Comparison of ENCODE assay signal across 24 mouse cellular contexts in the genomic region with DNA sequence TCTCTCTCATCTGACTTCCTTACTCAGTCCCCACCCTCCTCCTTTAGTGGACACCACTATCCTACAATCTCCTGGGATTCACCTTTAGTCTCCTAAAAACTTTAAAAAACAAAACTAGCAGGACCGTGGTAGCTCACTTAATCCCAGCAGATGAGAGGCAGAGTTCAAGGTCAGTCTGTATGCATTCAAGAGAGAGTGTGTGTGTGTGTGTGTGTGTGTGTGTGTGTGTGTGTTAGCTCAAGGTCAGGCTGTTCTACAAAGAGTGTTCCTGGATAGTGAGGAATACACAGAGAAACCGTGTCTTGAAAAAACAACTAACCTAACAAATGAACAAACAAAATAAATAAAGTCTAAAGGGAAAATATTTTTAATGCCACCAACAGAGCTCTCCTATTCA. TPM values are rescaled to one million over a fixed set of nuclear protein-coding genes. Genes with fewer than 3 reads are reported as not detected.
DNase-seq lines count a peak whose midpoint lies in the region; ATAC-seq lines count a peak whose summit lies in the region.
"Had no signal": no experiment of that assay in that cellular context is flagged by ENCODE, and none has a peak within 500 bp of the region (broad histone marks: within the 10 kb centered on the region; RNA-seq: fewer than 3 reads in every experiment).

No protein-coding gene starts in this region.

- peaks cover 6% of the 10 kb centered on the region; the same call in 1 of the 2 replicates for H3K4me1 ChIP-seq in heart, embryonic 16.5 days (ENCODE audit: control insufficient read depth, insufficient read depth, low read length)
- H3K4me1 ChIP-seq in liver, embryonic 15.5 days (replicated peaks) = peaks cover 1% of the 10 kb centered on the region
- peaks cover 6% of the 10 kb centered on the region for H3K4me1 ChIP-seq in liver, embryonic 12.5 days
- no peaks in the 10 kb centered on the region for H3K4me1 ChIP-seq in liver, embryonic 16.5 days (ENCODE audit: control insufficient read depth, low read depth, low read length)
- H3K4me1 ChIP-seq: hindbrain, embryonic 12.5 days; kidney, embryonic 15.5 days; midbrain, embryonic 12.5 days had no signal

- no peak overlapping the region for H3K9ac ChIP-seq in heart, embryonic 16.5 days (ENCODE audit: low read length)
- no peak overlapping the region for H3K9ac ChIP-seq in liver, embryonic 15.5 days
- H3K9ac ChIP-seq in liver, embryonic 12.5 days = no peak overlapping the region
- no peak overlapping the region for H3K9ac ChIP-seq in liver, embryonic 16.5 days (ENCODE audit: low read depth, low read length)
- H3K9ac ChIP-seq: heart, embryonic 12.5 days; hindbrain, embryonic 12.5 days; kidney, embryonic 15.5 days; liver, embryonic 13.5 days; midbrain, embryonic 12.5 days had no signal

- no peak overlapping the region for H3K4me2 ChIP-seq in heart, embryonic 16.5 days (ENCODE audit: low read depth, low read length)
- no peak overlapping the region for H3K4me2 ChIP-seq in liver, embryonic 15.5 days
- no peak overlapping the region for H3K4me2 ChIP-seq in liver, embryonic 12.5 days
- H3K4me2 ChIP-seq in liver, embryonic 16.5 days (ENCODE audit: low read depth, low read length) = 0 out of 2 replicates have a peak overlapping the region, but pooled peaks have one; percentile 6
- H3K4me2 ChIP-seq: heart, embryonic 12.5 days; hindbrain, embryonic 12.5 days; kidney, embryonic 15.5 days; midbrain, embryonic 12.5 days had no signal

- 41% methylated on average over 2 of the region's 2 CpGs for WGBS in heart, embryonic 16.5 days
- WGBS in liver, embryonic 15.5 days (ENCODE audit: insufficient replicate concordance) = 58% methylated on average over 2 of the region's 2 CpGs
- 57% methylated on average over 2 of the region's 2 CpGs for WGBS in liver, embryonic 12.5 days (ENCODE audit: insufficient replicate concordance)
- 42% methylated on average over 2 of the region's 2 CpGs for WGBS in liver, embryonic 16.5 days (ENCODE audit: insufficient replicate concordance)

- no peaks in the 10 kb centered on the region for H3K27me3 ChIP-seq in heart, embryonic 16.5 days (ENCODE audit: control insufficient read depth, insufficient read depth, low read length)
- H3K27me3 ChIP-seq in liver, embryonic 15.5 days = no peaks in the 10 kb centered on the region
- no peaks in the 10 kb centered on the region for H3K27me3 ChIP-seq in liver, embryonic 12.5 days (replicated peaks)
- H3K27me3 ChIP-seq in liver, embryonic 16.5 days (ENCODE audit: control insufficient read depth, insufficient read depth, low read depth, low read length) = no peaks in the 10 kb centered on the region
- H3K27me3 ChIP-seq: heart, embryonic 12.5 days; hindbrain, embryonic 12.5 days; kidney, embryonic 15.5 days; liver, embryonic 13.5 days; megakaryocyte, embryonic 14.5 days; midbrain, embryonic 12.5 days had no signal

- H3K36me3 ChIP-seq in heart, embryonic 16.5 days (ENCODE audit: control insufficient read depth, insufficient read depth) = no peaks in the 10 kb centered on the region
- H3K36me3 ChIP-seq in liver, embryonic 15.5 days (replicated peaks) = no peaks in the 10 kb centered on the region
- no peaks in the 10 kb centered on the region for H3K36me3 ChIP-seq in liver, embryonic 12.5 days
- no peaks in the 10 kb centered on the region for H3K36me3 ChIP-seq in liver, embryonic 16.5 days (ENCODE audit: control insufficient read depth, insufficient read depth)
- H3K36me3 ChIP-seq: heart, embryonic 12.5 days; hindbrain, embryonic 12.5 days; kidney, embryonic 15.5 days; liver, embryonic 13.5 days; midbrain, embryonic 12.5 days had no signal

- H3K27ac ChIP-seq in heart, embryonic 16.5 days (ENCODE audit: low read length) = no peak overlapping the region
- peak overlapping the region; percentile 31; the same call in 1 of the 2 replicates for H3K27ac ChIP-seq in liver, embryonic 15.5 days (replicated peaks)
- H3K27ac ChIP-seq in liver, embryonic 12.5 days = no peak overlapping the region
- peak overlapping the region; percentile 62 for H3K27ac ChIP-seq in liver, embryonic 16.5 days (ENCODE audit: low read length)
- H3K27ac ChIP-seq: hindbrain, embryonic 12.5 days; hindbrain, postnatal 0 days; kidney, embryonic 15.5 days; liver, embryonic 13.5 days; midbrain, embryonic 12.5 days had no signal

- H3K4me3 ChIP-seq in heart, embryonic 16.5 days (ENCODE audit: low read length) = no peak overlapping the region
- no peak overlapping the region for H3K4me3 ChIP-seq in liver, embryonic 15.5 days (replicated peaks)
- H3K4me3 ChIP-seq in liver, embryonic 12.5 days = no peak overlapping the region
- H3K4me3 ChIP-seq in liver, embryonic 16.5 days (ENCODE audit: low read depth, low read length) = no peak overlapping the region
- H3K4me3 ChIP-seq: erythroblast, embryonic 14.5 days; heart, embryonic 12.5 days; hindbrain, embryonic 12.5 days; kidney, embryonic 15.5 days; liver, embryonic 13.5 days; megakaryocyte, embryonic 14.5 days; midbrain, embryonic 12.5 days had no signal

- H3K9me3 ChIP-seq in heart, embryonic 16.5 days (replicated peaks; ENCODE audit: control insufficient read depth, low read length) = no peaks in the 10 kb centered on the region
- no peaks in the 10 kb centered on the region for H3K9me3 ChIP-seq in liver, embryonic 15.5 days (replicated peaks)
- H3K9me3 ChIP-seq in liver, embryonic 12.5 days (replicated peaks) = no peaks in the 10 kb centered on the region
- no peaks in the 10 kb centered on the region for H3K9me3 ChIP-seq in liver, embryonic 16.5 days (replicated peaks; ENCODE audit: control insufficient read depth, low read length)
- H3K9me3 ChIP-seq: heart, embryonic 12.5 days; hindbrain, embryonic 12.5 days; kidney, embryonic 15.5 days; liver, embryonic 13.5 days; megakaryocyte, embryonic 14.5 days; midbrain, embryonic 12.5 days had no signal

- no peak for DNase-seq in heart, postnatal 36 days
- no peak for DNase-seq in cerebellum, adult 18-20 months
- no peak for DNase-seq in cerebellum, postnatal 14 days
- DNase-seq: adrenal gland, adult 2 months; B cell, adult 2 months; cerebellum, adult 11-12 months; cerebellum, postnatal 10 days; gastrocnemius, postnatal 10 days; kidney, adult 18-20 months; kidney, postnatal 25 days; liver, embryonic 13.5 days; lung, postnatal 36 days had no signal

- intact Hi-C loops in heart, postnatal 36 days (cut with DNase I) = no loop called here

- peak; percentile 69; the same call in 1 of the 2 replicates for ATAC-seq in heart, embryonic 16.5 days (replicated peaks; ENCODE audit: extremely low read depth, insufficient read depth, low FRiP score)
- ATAC-seq in liver, embryonic 15.5 days (ENCODE audit: insufficient read depth) = peak; percentile 34; the same call in 1 of the 2 replicates
- ATAC-seq in liver, embryonic 12.5 days = no peak
- peak; percentile 41 for ATAC-seq in liver, embryonic 16.5 days (ENCODE audit: low read depth)
- ATAC-seq: activated CD4-positive, CD25-positive, alpha-beta regulatory T cell, adult 4 months; hindbrain, postnatal 0 days had no signal

RNA-seq across cellular contexts. Expression of a gene that starts 12.6 kb away (rescaled TPM):
- polyA plus RNA-seq in heart, embryonic 16.5 days (2015; fragmentation: Nextera tagmentation; extraction: Ambion mirVana) = 72.3 and 81.9 TPM in 2 replicates
- 10 to 100 TPM; 18.4 to 19.2 TPM for total RNA-seq in heart, postnatal 36 days (2021)
- 68.3 and 69.2 TPM in 2 replicates for polyA plus RNA-seq in liver, embryonic 15.5 days (2015; fragmentation: Nextera tagmentation; extraction: Ambion mirVana)
- polyA plus RNA-seq in liver, embryonic 12.5 days (2016; fragmentation: Nextera tagmentation; extraction: Ambion mirVana) = 70.3 and 70.5 TPM in 2 replicates
- polyA plus RNA-seq in liver, embryonic 16.5 days (2015; fragmentation: Nextera tagmentation; extraction: Ambion mirVana) = 74.0 and 78.6 TPM in 2 replicates

Comparison
In these comparisons a context has a peak if more than half of its experiments do, and no peak if none do; other contexts are left out.
1. H3K27ac ChIP-seq: peak in liver, embryonic 15.5 days (single experiment) and liver, embryonic 16.5 days (single experiment); none in heart, embryonic 16.5 days (single experiment) and liver, embryonic 12.5 days (single experiment).